Mouse (Mus musculus) E14TG2a.4 (cell line): ENCODE measurements around the gene Cul4a.

Source experiments
- CTCF ChIP-seq: conservative IDR thresholded peaks from 2 replicates; pipeline ENCODE4 v1.5.1; 2014; ENCODE audit warnings: low read length
- NANOG ChIP-seq: IDR thresholded peaks from 2 replicates; pipeline ENCODE4 v1.6.1; 2014; ENCODE audit warnings: borderline replicate concordance, low read length, mixed read lengths

DNA sequence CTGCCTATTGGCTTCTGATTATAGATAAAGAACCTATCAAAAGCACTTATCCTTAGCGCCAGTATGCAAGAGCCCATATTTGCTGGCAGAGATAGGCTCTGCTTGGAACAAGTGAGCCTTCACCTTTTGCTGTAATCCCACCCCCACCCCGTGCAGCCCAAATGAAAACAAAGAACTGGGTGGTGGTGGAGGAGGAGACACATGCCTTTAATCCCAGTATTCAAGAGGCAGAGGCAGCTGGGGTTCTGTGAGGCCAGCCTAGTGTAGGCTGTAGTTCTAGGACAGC is 76.2 kb downstream of the Cul4a start:
- TF ChIP-seq CTCF (no peak), NANOG (no peak)
